Mouse (Mus musculus) liver, postnatal 0 days (tissue): ENCODE results near the gene Med28.

ENCODE experiments used
- CTCF ChIP-seq: sonication (generic); IDR thresholded peaks from 2 replicates; pipeline ENCODE4 v1.5.1; 2016; ENCODE audit warnings: antibody characterized with exemption, low read depth
- EP300 ChIP-seq: IDR thresholded peaks from 2 replicates; pipeline ENCODE4 v1.6.1; 2016; ENCODE audit warnings: antibody characterized with exemption, low read depth, mild to moderate bottlenecking

- no peak for TF ChIP-seq CTCF
- no peak for TF ChIP-seq EP300
Observed at GRCm38 (mm10) chr5:45572816-45573215, 52.8 kb downstream of the Med28 start.
